Mouse (Mus musculus): Measurements from ENCODE around the gene Dlat.
A peak's percentile ranks its signal among the peaks of the same experiment; 100 is the strongest.

The Dlat gene

DNA sequence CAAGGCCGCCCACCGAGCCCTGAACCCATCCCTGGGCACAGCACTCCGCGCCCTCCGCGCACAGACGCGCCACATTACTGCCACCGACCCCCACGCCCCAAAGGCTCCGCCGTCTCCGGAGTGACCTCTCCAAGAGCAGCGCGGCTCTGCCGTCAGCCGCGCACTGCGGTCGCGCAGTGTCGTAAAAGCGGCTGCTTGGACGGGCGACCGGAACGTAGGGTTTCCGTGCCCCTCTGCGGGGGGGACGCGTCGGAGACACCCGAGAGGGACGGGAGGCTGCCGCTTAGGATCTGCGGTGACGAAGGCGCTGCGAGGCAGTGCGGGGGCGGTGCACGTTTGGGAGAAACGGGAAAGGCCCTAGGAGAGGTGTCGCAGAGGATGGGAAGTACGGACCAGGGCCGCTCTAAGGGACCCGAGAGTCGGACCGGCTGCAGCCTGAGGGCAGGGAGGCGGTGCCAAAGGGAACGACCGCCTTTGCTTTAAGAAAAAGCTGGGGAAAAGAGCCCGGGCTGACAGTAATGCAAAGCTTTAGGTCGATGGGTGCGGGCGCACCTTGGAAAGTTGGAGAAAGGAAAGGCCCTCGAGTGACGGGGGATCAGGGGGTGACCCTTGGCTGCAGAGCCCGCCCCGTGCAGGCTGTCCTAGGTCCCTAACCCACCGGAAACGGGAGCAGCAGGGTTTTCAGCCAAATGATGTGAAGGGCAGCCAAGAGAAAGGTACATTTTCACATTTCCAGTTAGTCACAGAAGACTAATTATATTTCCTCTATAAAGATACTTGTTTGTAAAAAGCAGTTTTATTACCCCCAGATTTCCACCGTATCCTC, at the start of gene Dlat:
Dlat (minus strand) TSS at position 389 of the 826 bp plus-strand sequence.
- DNase-seq (ENCODE audit: low spot score in 2 of 2): peak; percentile 64 to 81

DNA sequence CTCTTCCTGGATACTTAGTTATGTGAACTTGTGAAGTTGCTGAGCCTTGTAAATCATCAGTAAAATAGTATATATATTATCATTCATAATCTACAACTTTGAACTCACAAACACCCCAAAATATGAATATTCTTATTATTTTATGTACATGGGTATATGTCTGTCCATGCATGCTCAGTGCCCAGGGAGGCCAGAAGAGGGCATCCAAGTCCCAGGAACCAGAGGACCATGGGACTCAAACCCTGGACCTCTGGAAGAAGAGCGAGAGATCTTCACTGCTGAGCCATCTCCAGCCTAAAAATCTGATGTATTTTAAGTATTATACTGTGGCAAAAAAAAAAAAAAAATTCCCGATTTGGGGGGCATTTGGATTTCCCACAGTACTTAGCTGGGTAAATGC, 49.5 kb upstream of the Dlat start:
- peak in 1 of 2 experiments; percentile 54 for DNase-seq (ENCODE audit: low spot score in 2 of 2)

DNA sequence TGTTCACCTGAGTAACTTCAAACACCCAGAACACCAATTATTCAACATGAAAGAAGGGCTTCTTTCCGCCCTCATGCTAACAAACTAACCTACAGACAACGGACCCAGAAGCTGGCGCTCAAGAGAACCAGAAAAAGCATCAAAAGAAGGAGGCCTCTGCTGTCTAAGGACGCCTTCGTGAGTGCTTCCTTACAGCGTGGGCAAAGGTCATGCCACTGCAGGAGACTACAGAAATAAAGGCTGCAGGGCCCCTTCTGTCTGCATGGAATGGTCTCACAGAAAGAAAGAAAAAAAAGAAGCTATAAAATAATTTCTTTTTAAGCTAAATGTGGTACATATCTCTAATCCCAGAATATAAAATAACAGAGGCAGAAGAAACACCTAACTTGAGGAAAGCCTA, 45.3 kb upstream of the Dlat start:
- DNase-seq (ENCODE audit: low spot score in 2 of 2): no peak

DNA sequence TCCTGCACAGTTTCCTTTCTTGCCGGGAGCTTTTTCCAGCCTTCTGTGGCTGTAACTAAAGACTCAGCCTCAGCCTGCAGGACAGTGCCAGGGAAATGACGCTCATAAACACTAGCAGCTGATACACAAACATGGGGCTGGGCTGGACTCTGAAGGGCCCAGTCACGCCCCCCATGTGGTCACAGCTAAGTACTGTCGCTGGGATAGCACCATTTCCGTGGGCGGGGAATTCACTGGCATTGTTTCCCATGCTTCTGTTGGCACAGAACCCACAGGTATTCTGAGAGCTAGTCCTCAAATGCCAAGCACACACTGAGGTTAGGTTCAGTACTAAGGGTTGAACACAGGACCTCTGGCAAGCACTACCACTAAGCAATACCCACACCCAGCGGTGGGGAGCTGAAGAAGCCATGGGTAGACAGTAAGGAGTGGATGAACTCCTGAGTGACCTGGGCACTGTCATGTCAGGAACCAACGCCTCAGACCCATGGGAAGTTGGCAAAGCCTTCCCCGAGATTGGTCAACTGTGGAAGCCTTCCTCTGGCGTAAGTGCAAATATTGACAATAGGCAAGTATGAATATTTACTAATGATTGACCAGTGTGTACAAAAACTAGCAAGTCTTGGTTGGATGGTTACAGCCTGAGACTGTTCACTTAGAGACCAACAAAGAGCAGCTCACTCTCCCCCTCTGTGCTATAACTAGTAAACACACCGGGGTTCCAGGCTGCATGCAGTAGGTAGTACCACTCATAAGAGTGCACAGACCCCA, 41.5 kb upstream of the Dlat start:
- no peak for DNase-seq (ENCODE audit: low spot score in 2 of 2)

- DNase-seq (ENCODE audit: low spot score in 2 of 2): peak in 1 of 2 experiments; percentile 51
Measured at GRCm38 (mm10) chr9:50698418-50699409, 39.1 kb upstream of the Dlat start.

DNA sequence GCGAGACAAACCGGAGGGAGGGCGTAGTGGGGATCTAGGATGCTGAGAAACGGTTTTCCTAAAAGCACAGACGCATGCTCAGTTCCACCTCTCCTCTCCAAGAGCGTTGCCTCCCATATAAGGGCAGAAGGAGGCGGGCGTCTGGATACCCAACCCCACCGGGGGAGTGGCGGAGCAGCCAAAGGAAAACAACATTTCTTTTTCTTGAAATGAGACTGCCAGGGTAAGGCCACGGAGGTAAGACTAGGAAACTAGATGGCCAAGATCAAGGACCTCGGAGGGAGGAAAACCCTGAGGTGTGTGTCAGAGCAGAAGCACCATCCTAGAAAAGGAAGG, 38.1 kb upstream of the Dlat start:
- DNase-seq (ENCODE audit: low spot score in 2 of 2): peak; percentile 30 to 56

- DNase-seq (ENCODE audit: low spot score in 2 of 2): no peak
Measured at GRCm38 (mm10) chr9:50696851-50697705, 37.5 kb upstream of the Dlat start.

DNA sequence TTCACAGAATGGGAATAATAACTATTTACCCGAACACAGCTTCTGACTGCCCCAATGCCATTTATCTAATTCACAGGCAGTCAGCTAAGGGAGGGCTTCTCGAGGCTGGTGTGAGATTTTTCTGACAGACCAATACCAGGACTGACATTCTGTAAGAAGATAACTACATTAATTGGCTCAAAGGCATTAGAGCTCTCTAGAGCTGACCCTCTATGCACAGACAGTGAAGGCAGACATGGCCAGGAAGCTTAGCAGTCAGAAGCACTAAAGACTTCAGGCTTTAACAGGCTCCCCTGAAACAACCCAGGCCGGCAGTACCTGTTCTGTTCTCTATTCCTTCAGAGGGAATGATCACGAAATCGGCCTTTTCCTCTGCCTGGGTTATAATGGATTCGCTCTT, 35.6 kb upstream of the Dlat start:
- DNase-seq (ENCODE audit: low spot score in 2 of 2): no peak

GRCm38 (mm10) chr9:50693631-50694030, 34.1 kb upstream of the Dlat start:
- peak in 1 of 2 experiments; percentile 43 for DNase-seq (ENCODE audit: low spot score in 2 of 2)

DNA sequence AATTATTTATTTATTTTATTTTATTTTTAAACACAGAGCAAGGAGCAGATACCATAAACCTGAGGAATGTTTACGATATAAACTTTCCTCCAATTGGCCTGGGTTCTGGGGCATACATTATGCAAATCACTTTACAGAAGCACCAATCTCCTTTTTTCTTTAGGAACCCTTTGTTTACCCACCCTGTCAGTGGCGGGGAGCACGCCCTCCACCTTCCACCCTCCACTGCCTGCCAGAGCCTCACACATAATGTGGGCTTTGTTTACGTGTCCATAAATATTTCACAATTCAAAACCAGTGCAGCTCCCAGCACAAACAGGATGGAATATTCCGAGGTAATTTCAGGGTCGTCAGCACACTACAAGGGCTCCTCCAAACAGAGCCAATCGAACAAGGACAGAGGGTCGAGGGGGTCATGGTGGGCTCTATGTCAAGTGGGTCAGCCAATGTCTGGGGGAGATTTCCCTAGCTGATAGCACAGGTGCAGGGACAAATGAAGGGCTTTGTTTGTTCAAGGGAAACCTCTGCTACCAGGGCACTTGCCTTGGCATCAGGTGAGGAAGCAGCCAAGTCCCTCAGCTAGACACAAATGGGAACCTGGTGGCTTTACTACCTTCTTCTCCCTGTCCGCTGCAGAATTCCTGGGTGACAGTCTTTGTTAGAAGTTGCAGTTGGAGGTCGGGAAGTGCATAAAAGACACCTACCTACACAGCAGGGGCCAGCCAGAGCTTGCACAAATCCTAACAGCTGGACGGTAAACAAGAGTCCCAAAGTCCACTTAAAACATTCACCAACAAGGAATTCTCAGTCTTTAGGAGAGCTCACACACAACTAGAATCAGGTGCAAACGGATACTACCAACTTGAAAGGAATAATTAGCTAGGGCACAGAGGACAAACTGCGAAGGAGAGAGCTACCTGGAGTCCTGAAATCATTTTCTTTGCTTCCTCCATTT, 33.3 kb upstream of the Dlat start:
- DNase-seq (ENCODE audit: low spot score in 2 of 2): no peak

DNA sequence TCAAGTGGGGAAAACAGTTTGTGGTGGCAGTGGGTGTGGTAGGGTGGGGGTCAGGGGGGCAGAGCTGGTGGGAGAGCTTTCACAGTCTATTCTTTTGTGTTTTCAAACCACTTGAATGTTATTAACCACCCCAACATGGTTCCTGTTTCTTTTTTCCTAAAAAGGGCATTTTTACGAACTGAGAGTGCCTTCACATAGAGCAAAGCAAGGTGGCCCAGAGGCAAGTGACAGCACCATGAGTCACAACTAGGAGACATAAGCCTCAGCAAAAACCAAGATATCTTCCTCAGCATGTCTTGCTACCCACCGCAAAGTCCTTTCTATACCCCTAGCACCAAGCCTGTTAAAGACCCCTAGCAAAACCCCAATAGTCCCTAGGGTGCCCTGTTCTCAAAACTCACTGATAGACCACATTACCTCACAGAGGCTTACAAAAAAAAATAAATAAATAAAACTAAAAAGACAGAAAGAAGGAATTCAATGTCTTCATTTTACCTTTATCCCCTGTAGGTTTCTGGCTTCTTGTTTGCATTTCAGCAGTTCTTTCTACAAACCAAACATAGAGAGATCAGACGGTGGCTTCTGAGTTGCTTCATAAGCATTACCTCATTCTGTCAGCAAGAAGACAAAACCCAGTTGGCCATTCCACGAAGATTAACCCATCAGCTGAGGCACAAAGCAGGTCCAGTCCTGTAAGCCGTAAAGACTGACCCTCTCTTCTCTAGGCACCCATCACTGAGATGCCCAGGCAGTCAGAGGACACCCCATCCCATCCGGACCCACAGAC, 27.5 kb upstream of the Dlat start:
- DNase-seq (ENCODE audit: low spot score in 2 of 2): no peak

DNA sequence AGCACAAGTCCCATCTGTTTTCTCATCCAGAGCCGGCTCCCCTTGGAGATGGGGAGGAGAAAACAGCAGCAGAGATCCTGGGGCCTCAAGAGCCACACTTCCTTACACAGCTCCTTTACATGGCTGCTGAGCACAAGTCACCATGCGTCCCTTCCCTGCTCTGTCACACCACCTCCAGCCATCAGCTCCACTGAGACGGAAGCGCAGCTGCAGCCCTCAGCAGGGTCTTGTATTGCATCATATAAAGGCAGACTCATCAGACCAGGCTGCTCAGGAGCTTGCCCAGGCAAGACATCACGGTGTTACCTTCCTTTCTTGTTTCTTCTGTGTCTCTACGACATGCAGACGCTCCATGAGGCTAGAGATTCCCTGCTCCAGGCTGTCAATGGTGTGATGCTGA, 22.1 kb upstream of the Dlat start:
- no peak for DNase-seq (ENCODE audit: low spot score in 2 of 2)

DNA sequence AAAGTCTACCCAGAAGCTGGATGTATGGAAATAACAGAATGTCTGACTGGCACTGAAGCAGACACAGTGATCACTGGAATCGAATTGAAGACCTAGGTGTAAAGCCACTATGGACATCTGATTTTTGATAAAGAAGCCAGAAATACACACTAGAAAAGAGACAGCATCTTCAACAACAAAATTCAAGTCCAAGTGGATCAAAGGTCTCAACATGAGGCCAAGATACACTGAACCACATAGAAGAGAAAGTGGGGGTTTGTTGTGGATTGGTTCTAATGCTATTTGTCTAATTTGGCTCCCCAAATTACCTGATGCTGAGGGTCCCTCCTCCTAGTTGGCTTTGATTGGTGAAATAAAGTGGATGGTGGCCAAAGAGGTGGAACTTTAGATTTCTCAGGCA, 19.8 kb upstream of the Dlat start:
- DNase-seq (ENCODE audit: low spot score in 2 of 2): no peak

DNA sequence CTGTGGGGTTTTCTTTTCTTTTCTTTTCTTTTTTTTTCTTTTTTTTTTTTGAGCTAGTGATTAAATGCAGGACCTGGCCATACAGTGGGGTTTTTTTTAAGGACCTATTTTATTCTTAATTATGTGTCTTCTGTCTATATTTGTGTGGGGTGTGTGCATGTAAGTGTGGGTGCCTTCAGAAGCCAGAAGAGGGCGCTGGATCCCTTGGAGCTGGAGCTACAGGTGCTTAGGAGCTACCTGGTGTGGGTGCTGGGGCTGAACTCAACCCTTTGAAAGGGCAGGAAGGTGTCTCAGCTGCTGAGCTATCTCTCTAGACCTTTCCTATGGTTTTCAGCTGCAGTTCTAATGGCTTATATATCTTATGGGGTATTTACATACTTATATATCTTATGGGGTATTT, 15.2 kb upstream of the Dlat start:
- no peak for DNase-seq (ENCODE audit: low spot score in 2 of 2)

- DNase-seq (ENCODE audit: low spot score in 2 of 2): peak in 1 of 2 experiments; percentile 44
Measured at GRCm38 (mm10) chr9:50670690-50671089, 11.1 kb upstream of the Dlat start.

- no peak for DNase-seq (ENCODE audit: low spot score in 2 of 2)
Measured at GRCm38 (mm10) chr9:50667579-50668498, 8.3 kb upstream of the Dlat start.

- no peak for DNase-seq (ENCODE audit: low spot score in 2 of 2)
Measured at GRCm38 (mm10) chr9:50666442-50666841, 6.9 kb upstream of the Dlat start.

GRCm38 (mm10) chr9:50664826-50665225, 5.2 kb upstream of the Dlat start:
- no peak for DNase-seq (ENCODE audit: low spot score in 2 of 2)

Data from cerebellum, postnatal 4 days (tissue).